22 mouse cellular contexts compared by ENCODE assay signal in genomic region chr2:70932965-70933364, GRCm38 (mm10).
DNase-seq lines count a peak whose midpoint lies in the region; ATAC-seq and TF ChIP-seq lines count a peak whose summit lies in the region.
"Had no signal": no experiment of that assay in that cellular context is flagged by ENCODE, and none has a peak within 500 bp of the region (broad histone marks: within the 10 kb centered on the region; RNA-seq: fewer than 3 reads in every experiment).

No protein-coding gene starts in this region.

- no peaks in the 10 kb centered on the region for H3K79me2 ChIP-seq in liver, adult 2 months (ENCODE audit: control insufficient read depth, insufficient read depth, low read length)

- H3K4me1 ChIP-seq in liver, adult 2 months (ENCODE audit: control insufficient read depth, insufficient read depth, low read length): peaks cover 7% of the 10 kb centered on the region; the same call in 1 of the 2 replicates
- no peaks in the 10 kb centered on the region for H3K4me1 ChIP-seq in liver, embryonic 11.5 days (replicated peaks; ENCODE audit: control insufficient read depth, insufficient read depth, low read length)
- H3K4me1 ChIP-seq in intestine, postnatal 0 days (replicated peaks; ENCODE audit: control insufficient read depth, insufficient read depth, low read length): no peaks in the 10 kb centered on the region
- no peaks in the 10 kb centered on the region for H3K4me1 ChIP-seq in kidney, embryonic 15.5 days
- H3K4me1 ChIP-seq: embryonic facial prominence, embryonic 10.5 days; hindbrain, embryonic 15.5 days; intestine, embryonic 15.5 days; limb, embryonic 15.5 days; midbrain, embryonic 10.5 days; stomach, embryonic 15.5 days had no signal

- H3K9me3 ChIP-seq in liver, embryonic 11.5 days (ENCODE audit: control insufficient read depth, low read length): no peaks in the 10 kb centered on the region
- H3K9me3 ChIP-seq in intestine, postnatal 0 days (ENCODE audit: control insufficient read depth): no peaks in the 10 kb centered on the region
- no peaks in the 10 kb centered on the region for H3K9me3 ChIP-seq in kidney, embryonic 15.5 days (replicated peaks)
- H3K9me3 ChIP-seq: embryonic facial prominence, embryonic 10.5 days; heart, embryonic 15.5 days; hindbrain, embryonic 15.5 days; intestine, embryonic 15.5 days; limb, embryonic 15.5 days; midbrain, embryonic 10.5 days; stomach, embryonic 15.5 days had no signal

- H3K4me2 ChIP-seq in liver, embryonic 11.5 days: no peak overlapping the region
- no peak overlapping the region for H3K4me2 ChIP-seq in intestine, postnatal 0 days (replicated peaks; ENCODE audit: low read depth)
- H3K4me2 ChIP-seq in kidney, embryonic 15.5 days: no peak overlapping the region
- H3K4me2 ChIP-seq: heart, embryonic 15.5 days; hindbrain, embryonic 15.5 days; intestine, embryonic 15.5 days; limb, embryonic 15.5 days; stomach, embryonic 15.5 days had no signal

- H3K27me3 ChIP-seq in liver, adult 2 months (ENCODE audit: control insufficient read depth, insufficient read depth, low read length): no peaks in the 10 kb centered on the region
- H3K27me3 ChIP-seq in liver, embryonic 11.5 days (replicated peaks; ENCODE audit: control insufficient read depth, insufficient read depth, low read length): no peaks in the 10 kb centered on the region
- no peaks in the 10 kb centered on the region for H3K27me3 ChIP-seq in intestine, postnatal 0 days (replicated peaks; ENCODE audit: control insufficient read depth, insufficient read depth, low read length)
- no peaks in the 10 kb centered on the region for H3K27me3 ChIP-seq in kidney, embryonic 15.5 days
- H3K27me3 ChIP-seq: heart, embryonic 15.5 days; hindbrain, embryonic 15.5 days; intestine, embryonic 15.5 days; limb, embryonic 15.5 days; stomach, embryonic 15.5 days had no signal

- TF ChIP-seq POLR2A in liver, adult 2 months (IDR thresholded peaks at IDR 0.05; ENCODE audit: extremely low read depth, insufficient read depth, low read length): no peak

- H3K9ac ChIP-seq in liver, adult 2 months (ENCODE audit: low read depth, low read length): no peak overlapping the region
- no peak overlapping the region for H3K9ac ChIP-seq in liver, embryonic 11.5 days (ENCODE audit: low read depth, low read length)
- no peak overlapping the region for H3K9ac ChIP-seq in intestine, postnatal 0 days (ENCODE audit: low read depth, low read length)
- H3K9ac ChIP-seq in kidney, embryonic 15.5 days: no peak overlapping the region
- H3K9ac ChIP-seq: heart, embryonic 15.5 days; hindbrain, embryonic 15.5 days; intestine, embryonic 15.5 days; limb, embryonic 15.5 days; stomach, embryonic 15.5 days had no signal

- peak; percentile 90 for DNase-seq in liver, adult 2 months (ENCODE audit: extremely low read depth, low read depth, low spot score)
- DNase-seq in liver, embryonic 11.5 days (ENCODE audit: low spot score): no peak
- peak; percentile 48 for DNase-seq in CD4-positive helper T cell, adult 2 months (ENCODE audit: low read depth, low spot score)
- DNase-seq in naive thymus-derived CD4-positive, alpha-beta T cell, adult 2 months (ENCODE audit: low read depth): peak; percentile 52
- peak; percentile 61 for DNase-seq in thymus, postnatal 14 days
- no peak for DNase-seq in kidney, postnatal 36 days
- DNase-seq: cerebellum, adult 11 months; cerebellum, postnatal 10 days; heart, postnatal 36 days; kidney, postnatal 4 days; lung, adult 18-20 months; lung, postnatal 10 days had no signal

- ATAC-seq in liver, embryonic 11.5 days (replicated peaks; ENCODE audit: low FRiP score): no peak
- ATAC-seq in intestine, postnatal 0 days: no peak
- ATAC-seq in kidney, embryonic 15.5 days (replicated peaks; ENCODE audit: low FRiP score): no peak
- ATAC-seq: intestine, embryonic 15.5 days had no signal

- H3K27ac ChIP-seq in liver, adult 2 months (replicated peaks; ENCODE audit: insufficient read depth, low read depth, low read length): no peak overlapping the region
- no peak overlapping the region for H3K27ac ChIP-seq in liver, embryonic 11.5 days (ENCODE audit: low read depth, low read length)
- H3K27ac ChIP-seq in intestine, postnatal 0 days (ENCODE audit: low read depth, low read length): no peak overlapping the region
- H3K27ac ChIP-seq in kidney, embryonic 15.5 days: no peak overlapping the region
- H3K27ac ChIP-seq: embryonic facial prominence, embryonic 10.5 days; heart, embryonic 15.5 days; hindbrain, embryonic 15.5 days; intestine, embryonic 15.5 days; left cerebral cortex, adult 2 months; limb, embryonic 15.5 days; midbrain, embryonic 10.5 days; stomach, embryonic 15.5 days had no signal

- WGBS in liver, adult 2 months: 61% methylated on average over 4 of the region's 4 CpGs
- 67% methylated on average over 4 of the region's 4 CpGs for WGBS in liver, embryonic 11.5 days
- WGBS in intestine, postnatal 0 days: 72% methylated on average over 4 of the region's 4 CpGs
- 78% methylated on average over 4 of the region's 4 CpGs for WGBS in kidney, embryonic 15.5 days

- H3K4me3 ChIP-seq in liver, adult 2 months (ENCODE audit: insufficient read depth, low read depth, low read length): no peak overlapping the region
- H3K4me3 ChIP-seq in liver, embryonic 11.5 days (ENCODE audit: low read depth, low read length): no peak overlapping the region
- H3K4me3 ChIP-seq in intestine, postnatal 0 days (ENCODE audit: low read depth, low read length): no peak overlapping the region
- no peak overlapping the region for H3K4me3 ChIP-seq in kidney, embryonic 15.5 days (replicated peaks)
- H3K4me3 ChIP-seq: embryonic facial prominence, embryonic 10.5 days; heart, embryonic 15.5 days; hindbrain, embryonic 15.5 days; intestine, embryonic 15.5 days; left cerebral cortex, adult 2 months; limb, embryonic 15.5 days; midbrain, embryonic 10.5 days; stomach, embryonic 15.5 days had no signal

- no peaks in the 10 kb centered on the region for H3K36me3 ChIP-seq in liver, adult 2 months (ENCODE audit: control insufficient read depth, insufficient read depth, low read length)
- no peaks in the 10 kb centered on the region for H3K36me3 ChIP-seq in liver, embryonic 11.5 days (ENCODE audit: control insufficient read depth, insufficient read depth, low read length)
- no peaks in the 10 kb centered on the region for H3K36me3 ChIP-seq in intestine, postnatal 0 days (ENCODE audit: control insufficient read depth, insufficient read depth)
- H3K36me3 ChIP-seq in kidney, embryonic 15.5 days: no peaks in the 10 kb centered on the region
- H3K36me3 ChIP-seq: embryonic facial prominence, embryonic 10.5 days; heart, embryonic 15.5 days; hindbrain, embryonic 15.5 days; intestine, embryonic 15.5 days; limb, embryonic 15.5 days; midbrain, embryonic 10.5 days; stomach, embryonic 15.5 days had no signal

- TF ChIP-seq CTCF in liver, adult 2 months (IDR thresholded peaks at IDR 0.05; ENCODE audit: low read depth, low read length): no peak
- TF ChIP-seq CTCF in intestine, postnatal 0 days (IDR thresholded peaks at IDR 0.05; ENCODE audit: low read depth): no peak

Comparison
In these comparisons a context has a peak if more than half of its experiments do, and no peak if none do; other contexts are left out.
1. DNase-seq: peak in liver, adult 2 months (single experiment), CD4-positive helper T cell, adult 2 months (single experiment), naive thymus-derived CD4-positive, alpha-beta T cell, adult 2 months (single experiment) and thymus, postnatal 14 days (single experiment); none in liver, embryonic 11.5 days (single experiment) and kidney, postnatal 36 days (0 of 2).